Mouse (Mus musculus): Measurements from ENCODE around the gene Sesn2.

DNA sequence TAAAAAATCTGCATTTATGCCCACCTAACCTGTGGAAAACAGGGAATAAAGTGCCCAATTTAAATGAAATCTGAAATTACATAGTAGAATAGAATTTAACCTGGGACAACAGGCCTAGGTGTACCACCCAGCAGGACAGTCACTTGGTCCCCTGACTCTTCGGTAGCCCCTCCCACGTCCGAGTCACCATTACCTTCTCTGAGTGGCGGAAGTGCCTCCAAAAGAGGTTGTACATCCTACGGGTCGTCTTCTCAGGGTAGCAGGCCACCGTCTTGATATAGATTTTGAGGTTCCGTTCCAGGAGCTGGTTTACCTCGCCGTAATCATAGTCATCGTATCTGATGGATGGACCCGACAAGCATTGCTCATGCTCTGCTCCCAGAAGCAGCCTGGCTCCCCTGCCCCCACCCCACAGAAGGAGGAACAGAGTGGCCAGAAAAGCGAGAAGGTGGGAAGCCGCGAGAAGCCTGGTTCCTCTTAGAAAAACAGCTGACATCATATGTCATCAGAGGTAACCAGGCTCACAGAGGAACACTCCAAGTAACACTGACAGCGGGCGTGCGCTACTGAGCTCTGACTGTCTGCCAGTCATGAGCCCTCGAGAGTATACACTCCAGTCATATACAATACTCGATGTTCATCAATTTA lies 15.9 kb downstream of the Sesn2 start:
- TF ChIP-seq POLR2A (IDR thresholded peaks at IDR 0.05; ENCODE audit: extremely low read depth, insufficient read depth, low read length): no peak
- no peak for TF ChIP-seq CTCF (IDR thresholded peaks at IDR 0.05; ENCODE audit: extremely low read depth, insufficient read depth, low read length)

Data from cortical plate, adult 2 months (tissue).